7 mouse cellular contexts compared by ENCODE assay signal in the genomic region with DNA sequence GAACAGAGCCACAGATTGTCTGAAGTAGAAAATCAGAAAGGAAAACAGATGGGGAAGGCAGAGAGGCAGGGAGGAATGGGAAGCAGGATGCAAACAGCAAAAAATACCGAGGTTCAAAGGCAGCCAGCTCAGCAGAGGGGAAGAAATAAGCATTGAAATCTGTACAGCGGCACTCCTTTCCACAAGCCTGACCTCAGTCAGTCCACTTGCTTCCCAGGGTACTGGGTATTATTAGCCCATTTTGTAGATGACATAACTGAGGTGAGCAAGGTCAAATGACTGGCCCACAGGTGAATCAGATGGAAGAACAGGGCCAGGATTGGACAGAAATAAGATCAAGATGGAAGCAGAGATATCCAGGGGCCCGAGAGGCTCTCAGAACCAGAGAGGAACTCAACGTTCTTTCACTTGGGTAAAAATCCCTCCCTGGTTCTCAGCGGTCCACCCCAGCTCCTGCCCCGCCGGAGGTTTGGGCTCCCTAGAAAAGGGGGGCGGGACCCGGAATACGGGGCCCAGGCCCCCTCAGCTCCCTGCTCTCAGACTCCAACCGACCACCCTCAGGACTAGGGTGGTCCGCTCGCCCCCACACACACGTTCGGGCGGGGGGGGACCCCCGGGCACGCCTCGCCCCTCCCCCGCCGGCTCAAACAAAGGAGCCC. TPM values are rescaled to one million over a fixed set of nuclear protein-coding genes. Genes with fewer than 3 reads are reported as not detected.
DNase-seq lines count a peak whose midpoint lies in the region; ATAC-seq lines count a peak whose summit lies in the region.

No protein-coding gene starts in this region.

- peak; percentile 42 for ATAC-seq in neural tube, embryonic 11.5 days (ENCODE audit: insufficient read depth, low FRiP score, low TSS enrichment)
- no peak for ATAC-seq in embryonic facial prominence, embryonic 14.5 days (ENCODE audit: low read depth)
- ATAC-seq in limb, embryonic 11.5 days (ENCODE audit: insufficient number of reproducible peaks, low FRiP score, low TSS enrichment, low read depth): no peak; the same call in 1 of the 2 replicates
- 0 out of 2 replicates have a peak, but pooled peaks have one; percentile 1 for ATAC-seq in stomach, embryonic 15.5 days (ENCODE audit: insufficient read depth, low FRiP score, low read depth)

- no peaks in the 10 kb centered on the region for H3K9me3 ChIP-seq in neural tube, embryonic 11.5 days (ENCODE audit: control insufficient read depth, low read length)
- H3K9me3 ChIP-seq in embryonic facial prominence, embryonic 14.5 days (ENCODE audit: control insufficient read depth, low read length): no peaks in the 10 kb centered on the region
- H3K9me3 ChIP-seq in limb, embryonic 11.5 days (ENCODE audit: control insufficient read depth, low read length): no peaks in the 10 kb centered on the region
- H3K9me3 ChIP-seq in stomach, embryonic 15.5 days: no peaks in the 10 kb centered on the region

- peak overlapping the region; percentile 87 for H3K27ac ChIP-seq in neural tube, embryonic 11.5 days (ENCODE audit: low read depth, low read length)
- H3K27ac ChIP-seq in embryonic facial prominence, embryonic 14.5 days (replicated peaks; ENCODE audit: low read depth, low read length): peak overlapping the region; percentile 96
- H3K27ac ChIP-seq in limb, embryonic 11.5 days (replicated peaks; ENCODE audit: low read depth, low read length): peak overlapping the region; percentile 90
- H3K27ac ChIP-seq in stomach, embryonic 15.5 days: peak overlapping the region; percentile 86

- WGBS in neural tube, embryonic 11.5 days: under 1% methylated on average over 18 of the region's 21 CpGs
- 1% methylated on average over 4 of the region's 21 CpGs for WGBS in embryonic facial prominence, embryonic 14.5 days
- WGBS in limb, embryonic 11.5 days: under 1% methylated on average over 21 of the region's 21 CpGs
- under 1% methylated on average over 21 of the region's 21 CpGs for WGBS in stomach, embryonic 15.5 days

- H3K27me3 ChIP-seq in neural tube, embryonic 11.5 days (ENCODE audit: control insufficient read depth, insufficient read depth, low read length): no peaks in the 10 kb centered on the region
- H3K27me3 ChIP-seq in embryonic facial prominence, embryonic 14.5 days (replicated peaks; ENCODE audit: control insufficient read depth, insufficient read depth, low read length): no peaks in the 10 kb centered on the region
- H3K27me3 ChIP-seq in limb, embryonic 11.5 days (ENCODE audit: control insufficient read depth, insufficient read depth, low read length): no peaks in the 10 kb centered on the region
- H3K27me3 ChIP-seq in stomach, embryonic 15.5 days (replicated peaks): no peaks in the 10 kb centered on the region

- DNase-seq in neural tube, embryonic 11.5 days (ENCODE audit: low spot score): no peak
- DNase-seq in neural tube, embryonic 10.5 days (ENCODE audit: extremely low spot score, low spot score): no peak
- no peak for DNase-seq in embryonic facial prominence, embryonic 14.5 days (ENCODE audit: low spot score)
- DNase-seq in limb, embryonic 11.5 days (ENCODE audit: low spot score): no peak
- no peak for DNase-seq in left cerebral cortex, adult 18-20 months (ENCODE audit: low spot score in 2 of 2)
- no peak for DNase-seq in retina, embryonic 14.5 days (ENCODE audit: low spot score)

- H3K4me2 ChIP-seq in neural tube, embryonic 11.5 days (ENCODE audit: low read depth): peak overlapping the region; percentile 59
- H3K4me2 ChIP-seq in embryonic facial prominence, embryonic 14.5 days (ENCODE audit: low read depth, low read length): peak overlapping the region; percentile 74
- H3K4me2 ChIP-seq in limb, embryonic 11.5 days (ENCODE audit: low read depth, severe bottlenecking): peak overlapping the region; percentile 87
- H3K4me2 ChIP-seq in stomach, embryonic 15.5 days: peak overlapping the region; percentile 82

- peak overlapping the region; percentile 93 for H3K9ac ChIP-seq in neural tube, embryonic 11.5 days (ENCODE audit: low read length)
- peak overlapping the region; percentile 94 for H3K9ac ChIP-seq in embryonic facial prominence, embryonic 14.5 days (ENCODE audit: low read depth, low read length)
- peak overlapping the region; percentile 81 for H3K9ac ChIP-seq in limb, embryonic 11.5 days (ENCODE audit: low read length)
- peak overlapping the region; percentile 65 for H3K9ac ChIP-seq in stomach, embryonic 15.5 days

- H3K4me3 ChIP-seq in neural tube, embryonic 11.5 days (ENCODE audit: low read depth, low read length): peak overlapping the region; percentile 88
- H3K4me3 ChIP-seq in embryonic facial prominence, embryonic 14.5 days (ENCODE audit: low read depth, low read length): peak overlapping the region; percentile 96
- H3K4me3 ChIP-seq in limb, embryonic 11.5 days (ENCODE audit: low read depth, low read length): peak overlapping the region; percentile 67
- H3K4me3 ChIP-seq in stomach, embryonic 15.5 days (replicated peaks): peak overlapping the region; percentile 79

- peaks cover 3% of the 10 kb centered on the region; the same call in 1 of the 2 replicates for H3K36me3 ChIP-seq in neural tube, embryonic 11.5 days (ENCODE audit: control insufficient read depth, insufficient read depth, low read length)
- peaks cover 31% of the 10 kb centered on the region for H3K36me3 ChIP-seq in embryonic facial prominence, embryonic 14.5 days (ENCODE audit: control insufficient read depth, insufficient read depth, low read length)
- peaks cover 7% of the 10 kb centered on the region for H3K36me3 ChIP-seq in limb, embryonic 11.5 days (ENCODE audit: control insufficient read depth, insufficient read depth, low read length)
- peaks cover 16% of the 10 kb centered on the region; the same call in 1 of the 2 replicates for H3K36me3 ChIP-seq in stomach, embryonic 15.5 days

- peaks cover 39% of the 10 kb centered on the region for H3K4me1 ChIP-seq in neural tube, embryonic 11.5 days (ENCODE audit: control insufficient read depth, insufficient read depth, low read length)
- peaks cover 25% of the 10 kb centered on the region for H3K4me1 ChIP-seq in embryonic facial prominence, embryonic 14.5 days (ENCODE audit: control insufficient read depth, insufficient read depth, low read length)
- H3K4me1 ChIP-seq in limb, embryonic 11.5 days (ENCODE audit: control insufficient read depth, insufficient read depth, low read length): peaks cover 36% of the 10 kb centered on the region
- peaks cover 50% of the 10 kb centered on the region for H3K4me1 ChIP-seq in stomach, embryonic 15.5 days

RNA-seq across cellular contexts. Expression of a gene that starts 0.6 kb away (rescaled TPM):
- 20.5 and 21.6 TPM in 2 replicates for polyA plus RNA-seq in neural tube, embryonic 11.5 days (2014; fragmentation: Nextera tagmentation; extraction: Ambion mirVana)
- polyA plus RNA-seq in embryonic facial prominence, embryonic 14.5 days (2014; fragmentation: Nextera tagmentation; extraction: Ambion mirVana): 17.5 and 20.7 TPM in 2 replicates
- 46.9 and 48.9 TPM in 2 replicates for polyA plus RNA-seq in limb, embryonic 11.5 days (2014; fragmentation: Nextera tagmentation; extraction: Ambion mirVana)
- 17.9 and 19.4 TPM in 2 replicates for polyA plus RNA-seq in stomach, embryonic 15.5 days (2015; fragmentation: Nextera tagmentation; extraction: Ambion mirVana)
- under 1 TPM in 1 of 2 experiments, not detected in 1; 0.28 TPM for total RNA-seq in left cerebral cortex, adult 18-20 months (2021)

RNA-seq across cellular contexts. Expression of a gene that starts 12.6 kb away (rescaled TPM):
- polyA plus RNA-seq in neural tube, embryonic 11.5 days (2014; fragmentation: Nextera tagmentation; extraction: Ambion mirVana): 16.3 and 18.3 TPM in 2 replicates
- polyA plus RNA-seq in embryonic facial prominence, embryonic 14.5 days (2014; fragmentation: Nextera tagmentation; extraction: Ambion mirVana): 44.4 and 51.7 TPM in 2 replicates
- polyA plus RNA-seq in limb, embryonic 11.5 days (2014; fragmentation: Nextera tagmentation; extraction: Ambion mirVana): 17.8 and 21.0 TPM in 2 replicates
- 44.7 and 53.2 TPM in 2 replicates for polyA plus RNA-seq in stomach, embryonic 15.5 days (2015; fragmentation: Nextera tagmentation; extraction: Ambion mirVana)
- total RNA-seq in left cerebral cortex, adult 18-20 months (2021): 100 to 1,000 TPM in 1 of 2 experiments, 10 to 100 TPM in 1; 99.8 to 102 TPM

RNA-seq across cellular contexts. Expression of a gene that starts 14.4 kb away (rescaled TPM):
- 32.7 and 36.5 TPM in 2 replicates for polyA plus RNA-seq in neural tube, embryonic 11.5 days (2014; fragmentation: Nextera tagmentation; extraction: Ambion mirVana)
- polyA plus RNA-seq in embryonic facial prominence, embryonic 14.5 days (2014; fragmentation: Nextera tagmentation; extraction: Ambion mirVana): 18.7 and 21.2 TPM in 2 replicates
- polyA plus RNA-seq in limb, embryonic 11.5 days (2014; fragmentation: Nextera tagmentation; extraction: Ambion mirVana): 13.9 and 19.3 TPM in 2 replicates
- polyA plus RNA-seq in stomach, embryonic 15.5 days (2015; fragmentation: Nextera tagmentation; extraction: Ambion mirVana): 9.5 and 9.6 TPM in 2 replicates
- total RNA-seq in left cerebral cortex, adult 18-20 months (2021): 10 to 100 TPM; 58.3 to 60.8 TPM

RNA-seq across cellular contexts. Expression of a gene that starts 24.6 kb away (rescaled TPM):
- polyA plus RNA-seq in neural tube, embryonic 11.5 days (2014; fragmentation: Nextera tagmentation; extraction: Ambion mirVana): 0.20 TPM in 1 of 2 replicates, not detected in the other
- polyA plus RNA-seq in embryonic facial prominence, embryonic 14.5 days (2014; fragmentation: Nextera tagmentation; extraction: Ambion mirVana): not detected in 2 replicates
- polyA plus RNA-seq in limb, embryonic 11.5 days (2014; fragmentation: Nextera tagmentation; extraction: Ambion mirVana): 0.23 and 0.28 TPM in 2 replicates
- polyA plus RNA-seq in stomach, embryonic 15.5 days (2015; fragmentation: Nextera tagmentation; extraction: Ambion mirVana): 0.30 and 0.67 TPM in 2 replicates
- under 1 TPM; 0.19 to 0.42 TPM for total RNA-seq in left cerebral cortex, adult 18-20 months (2021)

RNA-seq across cellular contexts. Expression of a gene that starts 27.9 kb away (rescaled TPM):
- polyA plus RNA-seq in neural tube, embryonic 11.5 days (2014; fragmentation: Nextera tagmentation; extraction: Ambion mirVana): 0.31 and 0.41 TPM in 2 replicates
- 0.26 and 0.33 TPM in 2 replicates for polyA plus RNA-seq in embryonic facial prominence, embryonic 14.5 days (2014; fragmentation: Nextera tagmentation; extraction: Ambion mirVana)
- 0.37 and 0.44 TPM in 2 replicates for polyA plus RNA-seq in limb, embryonic 11.5 days (2014; fragmentation: Nextera tagmentation; extraction: Ambion mirVana)
- 0.30 and 0.52 TPM in 2 replicates for polyA plus RNA-seq in stomach, embryonic 15.5 days (2015; fragmentation: Nextera tagmentation; extraction: Ambion mirVana)
- not detected for total RNA-seq in left cerebral cortex, adult 18-20 months (2021)

Comparison
In these comparisons a context has a peak if more than half of its experiments do, and no peak if none do; other contexts are left out.
1. ATAC-seq: peak in neural tube, embryonic 11.5 days (single experiment) and stomach, embryonic 15.5 days (single experiment); none in embryonic facial prominence, embryonic 14.5 days (single experiment) and limb, embryonic 11.5 days (single experiment).
2. Peak in every context shown above with its lines, with median percentiles within 50 percentile points of each other: H3K27ac ChIP-seq, H3K4me2 ChIP-seq, H3K4me3 ChIP-seq and H3K9ac ChIP-seq.